Mouse (Mus musculus): Measurements from ENCODE around the gene Itga9. TPM values are rescaled to one million over a fixed set of nuclear protein-coding genes. Genes with fewer than 3 reads are reported as not detected.

Gene Itga9
- polyA plus RNA-seq, 1 experiment: not detected

- Histone ChIP-seq H3K79me3 (ENCODE audit: low read depth) (peaks cover 8% of the 10 kb centered on the region), H3K4me3 (ENCODE audit: insufficient read depth, poor library complexity, severe bottlenecking) (no peak overlapping the region), H3K79me2 (ENCODE audit: control insufficient read depth, insufficient read depth) (peaks cover 5% of the 10 kb centered on the region), H3K27me3 (ENCODE audit: control insufficient read depth, insufficient read depth, insufficient read length) (no peaks in the 10 kb centered on the region), H3K36me3 (ENCODE audit: control insufficient read depth, insufficient read depth) (no peaks in the 10 kb centered on the region), H3ac (ENCODE audit: control insufficient read depth, insufficient read length, low read depth) (no peak overlapping the region)
- TF ChIP-seq MYOD1 (IDR thresholded peaks at IDR 0.05; ENCODE audit: control insufficient read depth, insufficient read length, low read depth): no peak
- TF ChIP-seq CTCF (IDR thresholded peaks at IDR 0.05; ENCODE audit: control insufficient read depth, insufficient read depth, insufficient read length): no peak
- TF ChIP-seq CEBPB (IDR thresholded peaks at IDR 0.05; ENCODE audit: low read depth): no peak
- TF ChIP-seq USF1 (IDR thresholded peaks at IDR 0.05; ENCODE audit: low read depth): no peak
- TF ChIP-seq FOSL1 (IDR thresholded peaks at IDR 0.05; ENCODE audit: insufficient read depth, low read length, poor library complexity, severe bottlenecking): no peak
- TF ChIP-seq MAX (IDR thresholded peaks at IDR 0.05): no peak
- TF ChIP-seq MYOG (IDR thresholded peaks at IDR 0.05; ENCODE audit: control insufficient read depth, extremely low read depth, insufficient read length): no peak
Measured at GRCm38 (mm10) chr9:118940591-118941207, 334.2 kb downstream of the Itga9 start.

DNA sequence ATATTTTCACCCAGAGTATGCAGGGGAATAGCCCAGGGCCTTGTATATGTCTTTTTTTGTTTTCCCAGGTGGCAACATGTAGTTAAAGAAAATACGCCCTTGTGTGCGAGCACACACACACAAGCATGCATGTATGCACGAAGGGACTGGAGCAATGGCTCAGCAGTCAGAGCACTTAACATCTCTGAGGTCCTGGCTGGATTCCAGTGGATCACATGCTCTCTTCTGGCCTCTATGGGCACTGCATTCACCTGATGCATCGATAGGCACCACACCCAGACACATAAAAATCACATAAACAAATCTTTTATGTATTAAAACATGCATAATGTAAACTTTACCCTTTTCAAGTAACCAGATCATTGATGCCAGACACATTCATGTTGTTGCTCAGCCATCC is 335.5 kb downstream of the Itga9 start:
- Histone ChIP-seq H3K79me2 (ENCODE audit: control insufficient read depth, insufficient read depth) (peaks cover 4% of the 10 kb centered on the region), H3K36me3 (ENCODE audit: control insufficient read depth, insufficient read depth) (no peaks in the 10 kb centered on the region), H3ac (ENCODE audit: control insufficient read depth, insufficient read length, low read depth) (no peak overlapping the region), H3K27me3 (ENCODE audit: control insufficient read depth, insufficient read depth, insufficient read length) (no peaks in the 10 kb centered on the region), H3K79me3 (ENCODE audit: low read depth) (peaks cover 8% of the 10 kb centered on the region), H3K4me3 (ENCODE audit: insufficient read depth, poor library complexity, severe bottlenecking) (no peak overlapping the region)
- no peak for TF ChIP-seq FOSL1 (IDR thresholded peaks at IDR 0.05; ENCODE audit: insufficient read depth, low read length, poor library complexity, severe bottlenecking)
- TF ChIP-seq MYOD1 (IDR thresholded peaks at IDR 0.05; ENCODE audit: control insufficient read depth, insufficient read length, low read depth): no peak
- no peak for TF ChIP-seq USF1 (IDR thresholded peaks at IDR 0.05; ENCODE audit: low read depth)
- TF ChIP-seq CEBPB (IDR thresholded peaks at IDR 0.05; ENCODE audit: low read depth): no peak
- no peak for TF ChIP-seq MYOG (IDR thresholded peaks at IDR 0.05; ENCODE audit: control insufficient read depth, extremely low read depth, insufficient read length)
- TF ChIP-seq MAX (IDR thresholded peaks at IDR 0.05): no peak
- no peak for TF ChIP-seq CTCF (IDR thresholded peaks at IDR 0.05; ENCODE audit: control insufficient read depth, insufficient read depth, insufficient read length)

DNA sequence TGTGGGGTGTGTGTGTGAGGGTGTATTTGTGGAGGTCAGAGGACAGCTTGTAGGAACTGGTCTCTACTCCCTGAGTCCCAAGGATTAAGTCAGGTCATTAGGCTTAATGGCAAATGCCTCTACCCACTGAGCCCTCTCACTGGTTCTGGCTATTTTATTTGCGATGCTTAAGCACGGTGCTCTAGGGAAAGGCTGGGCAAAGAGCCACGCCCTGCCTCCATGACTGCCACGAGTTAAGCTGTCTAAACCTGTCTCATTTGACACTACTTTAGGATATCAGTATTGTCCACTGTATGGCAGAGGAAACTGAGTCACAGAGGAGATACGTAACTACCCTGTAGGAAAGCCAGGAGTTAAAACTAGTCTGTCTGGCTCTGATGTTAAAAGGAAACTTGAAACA is 337.5 kb downstream of the Itga9 start:
- H3K36me3 ChIP-seq (ENCODE audit: control insufficient read depth, insufficient read depth): no peaks in the 10 kb centered on the region
- H3K79me2 ChIP-seq (ENCODE audit: control insufficient read depth, insufficient read depth): peaks cover 4% of the 10 kb centered on the region
- no peaks in the 10 kb centered on the region for H3K27me3 ChIP-seq (ENCODE audit: control insufficient read depth, insufficient read depth, insufficient read length)
- TF ChIP-seq FOSL1 (IDR thresholded peaks at IDR 0.05; ENCODE audit: insufficient read depth, low read length, poor library complexity, severe bottlenecking) (no peak), USF1 (IDR thresholded peaks at IDR 0.05; ENCODE audit: low read depth) (no peak), MYOG (IDR thresholded peaks at IDR 0.05; ENCODE audit: control insufficient read depth, extremely low read depth, insufficient read length) (no peak), MAX (IDR thresholded peaks at IDR 0.05) (no peak), CEBPB (IDR thresholded peaks at IDR 0.05; ENCODE audit: low read depth) (no peak)
- H3K79me3 ChIP-seq (ENCODE audit: low read depth): peaks cover 3% of the 10 kb centered on the region
- no peak overlapping the region for H3K4me3 ChIP-seq (ENCODE audit: insufficient read depth, poor library complexity, severe bottlenecking)
- H3ac ChIP-seq (ENCODE audit: control insufficient read depth, insufficient read length, low read depth): no peak overlapping the region

- Histone ChIP-seq H3K79me3 (ENCODE audit: low read depth) (peaks cover 3% of the 10 kb centered on the region), H3K4me3 (ENCODE audit: insufficient read depth, poor library complexity, severe bottlenecking) (no peak overlapping the region), H3K79me2 (ENCODE audit: control insufficient read depth, insufficient read depth) (peaks cover 4% of the 10 kb centered on the region), H3ac (ENCODE audit: control insufficient read depth, insufficient read length, low read depth) (no peak overlapping the region), H3K27me3 (ENCODE audit: control insufficient read depth, insufficient read depth, insufficient read length) (no peaks in the 10 kb centered on the region), H3K36me3 (ENCODE audit: control insufficient read depth, insufficient read depth) (no peaks in the 10 kb centered on the region)
- TF ChIP-seq MYOG (IDR thresholded peaks at IDR 0.05; ENCODE audit: control insufficient read depth, extremely low read depth, insufficient read length) (no peak), MYOD1 (IDR thresholded peaks at IDR 0.05; ENCODE audit: control insufficient read depth, insufficient read length, low read depth) (no peak), FOSL1 (IDR thresholded peaks at IDR 0.05; ENCODE audit: insufficient read depth, low read length, poor library complexity, severe bottlenecking) (no peak), CTCF (IDR thresholded peaks at IDR 0.05; ENCODE audit: control insufficient read depth, insufficient read depth, insufficient read length) (no peak), CEBPB (IDR thresholded peaks at IDR 0.05; ENCODE audit: low read depth) (no peak), USF1 (IDR thresholded peaks at IDR 0.05; ENCODE audit: low read depth) (no peak), MAX (IDR thresholded peaks at IDR 0.05) (no peak)
Measured at GRCm38 (mm10) chr9:118944388-118944787, 337.9 kb downstream of the Itga9 start.

GRCm38 (mm10) chr9:118948486-118948885 is 342.0 kb downstream of the Itga9 start:
- Histone ChIP-seq H3ac (ENCODE audit: control insufficient read depth, insufficient read length, low read depth) (no peak overlapping the region), H3K79me2 (ENCODE audit: control insufficient read depth, insufficient read depth) (no peaks in the 10 kb centered on the region), H3K79me3 (ENCODE audit: low read depth) (peaks cover 4% of the 10 kb centered on the region), H3K27me3 (ENCODE audit: control insufficient read depth, insufficient read depth, insufficient read length) (no peaks in the 10 kb centered on the region), H3K36me3 (ENCODE audit: control insufficient read depth, insufficient read depth) (no peaks in the 10 kb centered on the region), H3K4me3 (ENCODE audit: insufficient read depth, poor library complexity, severe bottlenecking) (no peak overlapping the region)
- TF ChIP-seq MAX (IDR thresholded peaks at IDR 0.05) (no peak), FOSL1 (IDR thresholded peaks at IDR 0.05; ENCODE audit: insufficient read depth, low read length, poor library complexity, severe bottlenecking) (no peak), CEBPB (IDR thresholded peaks at IDR 0.05; ENCODE audit: low read depth) (no peak), MYOG (IDR thresholded peaks at IDR 0.05; ENCODE audit: control insufficient read depth, extremely low read depth, insufficient read length) (no peak), MYOD1 (IDR thresholded peaks at IDR 0.05; ENCODE audit: control insufficient read depth, insufficient read length, low read depth) (no peak), CTCF (IDR thresholded peaks at IDR 0.05; ENCODE audit: control insufficient read depth, insufficient read depth, insufficient read length) (no peak), USF1 (IDR thresholded peaks at IDR 0.05; ENCODE audit: low read depth) (no peak)

DNA sequence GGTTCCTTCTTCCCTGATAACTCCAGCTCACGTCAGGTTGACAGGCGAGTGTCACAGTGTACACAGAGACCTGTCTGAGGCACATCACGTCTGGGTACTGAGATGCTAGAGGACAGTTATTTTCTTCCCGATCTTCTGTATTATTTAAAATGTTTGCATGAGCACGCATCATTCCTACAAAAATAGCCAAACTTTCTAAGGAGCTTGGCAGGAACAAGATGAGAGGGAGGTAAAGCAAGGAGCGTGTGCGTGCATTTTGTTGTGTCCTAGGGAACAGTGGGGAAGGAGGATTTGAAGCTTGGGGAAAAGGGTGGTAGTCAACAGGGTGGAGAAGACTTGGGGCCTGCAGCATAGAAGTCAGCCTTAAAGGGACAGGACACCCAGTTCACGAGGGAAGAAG is 342.6 kb downstream of the Itga9 start:
- no peaks in the 10 kb centered on the region for H3K36me3 ChIP-seq (ENCODE audit: control insufficient read depth, insufficient read depth)
- H3K79me3 ChIP-seq (ENCODE audit: low read depth): peaks cover 2% of the 10 kb centered on the region
- no peaks in the 10 kb centered on the region for H3K27me3 ChIP-seq (ENCODE audit: control insufficient read depth, insufficient read depth, insufficient read length)
- H3ac ChIP-seq (ENCODE audit: control insufficient read depth, insufficient read length, low read depth): no peak overlapping the region
- H3K79me2 ChIP-seq (ENCODE audit: control insufficient read depth, insufficient read depth): no peaks in the 10 kb centered on the region
- TF ChIP-seq CTCF (IDR thresholded peaks at IDR 0.05; ENCODE audit: control insufficient read depth, insufficient read depth, insufficient read length): no peak
- TF ChIP-seq MYOG (IDR thresholded peaks at IDR 0.05; ENCODE audit: control insufficient read depth, extremely low read depth, insufficient read length): no peak
- no peak for TF ChIP-seq MYOD1 (IDR thresholded peaks at IDR 0.05; ENCODE audit: control insufficient read depth, insufficient read length, low read depth)
- TF ChIP-seq USF1 (IDR thresholded peaks at IDR 0.05; ENCODE audit: low read depth): no peak
- no peak for TF ChIP-seq FOSL1 (IDR thresholded peaks at IDR 0.05; ENCODE audit: insufficient read depth, low read length, poor library complexity, severe bottlenecking)
- no peak for TF ChIP-seq MAX (IDR thresholded peaks at IDR 0.05)
- TF ChIP-seq CEBPB (IDR thresholded peaks at IDR 0.05; ENCODE audit: low read depth): no peak
- H3K4me3 ChIP-seq (ENCODE audit: insufficient read depth, poor library complexity, severe bottlenecking): no peak overlapping the region
